Mouse (Mus musculus) spleen, postnatal 4 days (tissue): Measurements from ENCODE around the gene Gm12166.
A peak's percentile ranks its signal among the peaks of the same experiment; 100 is the strongest.
"Not testable (repeated sequence)": the region's sequence is repeated elsewhere in the genome, so short reads cannot be mapped to it uniquely, and the experiment has no call there.

ENCODE experiments used
- DNase-seq, 2 experiments: peaks; one replicate each; pipeline ENCODE4 v3.0.0; 2022; ENCODE audit warnings: low spot score in 2 of 2

The Gm12166 gene

DNA sequence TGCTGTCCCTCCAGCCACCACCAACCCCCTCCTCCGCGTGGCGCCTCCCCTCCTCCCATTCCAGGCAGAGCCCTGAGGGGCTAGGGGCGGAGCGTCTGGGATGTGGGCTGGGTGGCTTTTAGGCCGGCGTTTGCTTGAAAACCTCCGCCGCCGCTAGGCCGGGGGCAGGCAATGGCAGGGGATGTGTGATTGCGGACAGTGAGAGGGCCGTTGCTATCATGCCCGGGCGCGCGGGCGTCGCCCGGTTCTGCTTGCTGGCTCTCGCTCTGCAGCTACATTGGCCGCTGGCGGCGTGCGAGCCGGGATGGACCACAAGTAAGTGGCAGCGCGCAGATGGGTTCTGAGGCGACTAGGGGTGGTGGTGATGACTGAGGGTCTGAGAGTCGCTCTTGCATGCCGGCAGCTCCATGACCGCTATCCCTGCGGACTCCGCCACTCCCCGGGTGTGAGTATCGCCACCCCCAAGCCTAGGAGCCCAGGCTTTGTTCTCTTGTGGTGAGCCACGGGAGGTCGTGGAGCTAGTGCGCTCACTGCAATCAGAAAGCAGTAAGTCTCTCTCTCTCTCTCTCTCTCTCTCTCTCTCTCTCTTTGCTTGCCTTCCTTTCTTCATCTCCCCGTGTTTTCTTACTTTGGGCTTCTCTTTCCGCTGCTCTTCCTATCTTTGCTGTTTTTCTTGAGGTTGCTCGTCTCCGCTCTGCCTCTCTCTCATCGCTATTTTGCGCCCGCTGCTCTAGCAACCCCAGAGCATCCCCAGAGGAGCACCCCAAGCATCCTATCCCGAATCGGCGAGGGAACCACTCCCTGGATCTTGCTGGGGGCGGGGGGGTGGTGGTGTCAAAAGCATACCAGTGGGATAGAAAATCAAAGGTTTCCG lies 4.0 kb upstream of the Gm12166 start, which contains the start of gene Adam19:
TSS of gene Adam19 (plus strand) at position 97 of the 874 bp plus-strand sequence.
- DNase-seq = peak; percentile 63 to 84

GRCm38 (mm10) chr11:46054911-46055895 lies 3.1 kb upstream of the Gm12166 start:
- no peak for DNase-seq

GRCm38 (mm10) chr11:46054311-46054710 lies 2.2 kb upstream of the Gm12166 start:
- DNase-seq = no peak

- DNase-seq = not testable (repeated sequence)
Observed at GRCm38 (mm10) chr11:46053457-46053856, 1.3 kb upstream of the Gm12166 start.

DNA sequence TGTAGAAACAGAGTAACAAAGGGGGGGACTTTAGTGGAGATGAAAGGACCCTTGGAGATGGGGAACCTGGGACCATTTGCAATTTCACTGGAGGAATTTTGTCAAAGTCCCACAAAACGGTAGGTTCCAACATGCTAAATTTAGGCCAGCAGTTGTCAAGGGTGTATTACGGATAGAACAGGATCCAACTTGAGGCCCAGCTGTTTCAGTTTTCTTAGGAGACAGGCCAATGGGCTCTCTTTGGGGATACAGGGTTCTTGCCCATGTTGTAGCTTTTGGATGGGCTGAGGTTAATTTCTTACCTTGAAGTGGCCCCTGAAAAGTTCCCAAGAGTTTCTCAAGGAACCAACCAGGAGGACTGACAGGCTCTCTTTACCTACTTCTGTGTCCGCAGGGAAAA lies 4.9 kb downstream of the Gm12166 start:
- DNase-seq = no peak

DNA sequence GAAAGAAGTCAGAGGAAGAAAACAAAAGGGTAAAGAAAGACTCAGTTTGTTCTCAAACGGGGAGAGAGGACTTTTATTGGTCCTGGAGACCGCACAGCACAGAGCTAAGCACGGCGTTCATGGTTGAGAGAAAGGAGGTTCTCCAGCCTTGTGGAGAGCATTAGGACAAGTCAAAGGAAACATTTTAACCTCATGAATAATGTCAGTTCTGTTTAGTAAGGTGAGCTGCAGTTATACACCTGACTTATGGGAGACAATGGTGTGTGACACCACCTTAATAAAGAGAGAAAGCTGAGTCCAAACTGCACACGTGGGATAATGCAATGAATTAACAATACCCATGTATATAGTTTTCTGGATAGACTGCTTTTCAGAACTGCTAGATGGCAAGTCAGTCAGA lies 7.3 kb downstream of the Gm12166 start:
- DNase-seq = no peak

DNA sequence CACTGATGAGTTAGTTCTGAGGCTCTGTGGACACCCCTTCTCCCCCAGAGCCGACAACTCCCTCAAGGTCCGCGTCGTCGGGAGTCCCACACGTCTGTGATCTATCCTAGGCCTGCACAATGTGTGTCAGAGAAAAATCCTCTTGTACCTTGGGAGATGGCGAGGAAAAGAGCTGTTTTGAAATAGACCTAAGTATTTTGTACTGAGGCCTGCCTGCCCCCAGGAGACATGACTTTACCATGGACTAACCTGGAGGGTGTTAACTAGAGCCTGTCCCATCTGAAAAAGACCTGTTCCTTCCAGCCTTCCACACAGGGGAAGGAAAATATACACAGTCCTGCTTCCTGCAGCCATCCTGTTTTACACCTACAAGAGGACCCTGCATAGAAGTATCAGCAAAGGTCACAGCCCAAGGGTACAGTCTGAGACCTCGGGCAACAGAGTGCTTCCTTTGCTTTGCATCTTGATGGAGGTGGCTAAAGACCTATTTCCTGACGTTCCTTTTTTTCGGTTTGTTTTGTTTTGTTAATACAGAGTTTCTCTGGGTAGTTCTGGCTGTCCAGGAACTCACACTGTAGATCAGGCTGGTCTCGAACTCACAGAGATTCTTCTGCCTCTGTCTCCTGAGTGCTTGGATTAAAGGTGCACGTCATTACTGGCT lies 10.4 kb downstream of the Gm12166 start:
- no peak for DNase-seq

DNA sequence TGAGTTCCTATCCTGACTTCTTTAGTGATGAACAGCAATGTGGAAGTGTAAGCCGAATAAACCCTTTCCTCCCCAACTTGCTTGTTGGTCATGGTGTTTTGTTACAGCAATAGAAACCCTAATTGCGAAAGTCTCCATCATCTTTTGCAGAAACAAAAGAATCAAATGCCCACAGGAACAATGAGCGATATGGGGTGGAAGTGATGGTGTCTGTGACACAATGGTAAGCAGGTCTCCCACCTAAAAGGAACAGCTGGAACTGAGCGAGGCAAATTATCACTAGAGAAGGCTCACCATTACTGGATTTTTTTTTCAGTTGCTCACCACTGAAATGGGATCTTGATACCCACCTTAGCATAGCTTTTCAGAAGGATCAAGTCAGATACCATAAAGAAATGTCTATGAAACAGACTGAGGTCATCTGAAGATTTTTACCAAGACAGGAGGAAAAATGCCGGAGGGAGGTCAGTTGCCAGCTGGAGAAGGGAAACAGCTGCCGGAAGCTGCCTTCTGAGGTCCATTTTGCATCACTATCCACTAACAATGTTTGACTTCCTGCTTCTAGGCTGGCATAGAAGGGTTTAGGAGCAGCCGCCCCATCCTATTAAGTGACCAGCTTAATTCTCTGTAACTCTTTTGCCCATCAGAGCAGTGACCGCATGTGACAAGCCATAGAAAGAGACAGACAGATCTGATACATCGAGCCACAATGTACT lies 11.1 kb downstream of the Gm12166 start:
- no peak for DNase-seq

DNA sequence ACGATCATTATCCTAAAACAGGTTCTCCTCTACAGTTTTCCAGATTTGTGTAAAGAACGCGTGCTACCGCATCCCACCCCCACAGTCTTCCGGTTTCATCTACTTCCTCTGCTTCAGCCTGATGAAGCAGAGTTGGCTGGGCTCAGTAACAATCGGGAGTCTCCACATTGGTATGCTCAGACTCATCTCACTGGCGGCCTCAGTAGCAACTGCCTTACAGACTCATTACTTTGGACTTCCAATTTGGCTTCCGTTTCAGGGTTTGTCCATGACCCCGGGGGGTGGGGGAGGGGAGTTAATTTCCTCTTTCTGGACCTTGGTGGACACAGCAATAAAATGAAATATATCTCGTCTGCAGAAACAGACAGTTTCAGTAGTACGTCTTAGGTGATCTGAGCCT lies 12.8 kb downstream of the Gm12166 start:
- DNase-seq = no peak

DNA sequence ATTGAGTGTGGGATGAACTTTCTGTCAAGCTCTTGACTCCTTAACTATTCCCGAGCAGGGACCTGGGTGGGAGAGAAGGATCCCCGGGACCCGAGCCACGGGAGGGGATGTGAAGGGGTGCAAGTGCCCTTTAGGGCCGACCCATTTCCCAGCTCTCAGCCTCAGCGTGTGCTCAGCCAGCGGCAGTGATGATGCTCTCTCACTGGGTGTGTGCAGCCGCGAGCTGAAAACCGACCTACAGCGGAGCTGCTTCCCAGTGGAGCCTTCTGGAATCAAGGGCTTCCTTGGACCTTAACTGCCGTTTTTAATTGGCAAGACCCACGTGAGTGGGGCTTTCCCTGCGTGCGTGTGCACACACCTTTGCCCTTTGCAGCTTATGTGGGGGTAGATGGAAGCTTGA lies 13.2 kb downstream of the Gm12166 start:
- no peak for DNase-seq

- DNase-seq = no peak
Observed at GRCm38 (mm10) chr11:46036374-46036773, 15.7 kb downstream of the Gm12166 start.

- DNase-seq = no peak
Observed at GRCm38 (mm10) chr11:46032956-46033355, 19.2 kb downstream of the Gm12166 start.

DNA sequence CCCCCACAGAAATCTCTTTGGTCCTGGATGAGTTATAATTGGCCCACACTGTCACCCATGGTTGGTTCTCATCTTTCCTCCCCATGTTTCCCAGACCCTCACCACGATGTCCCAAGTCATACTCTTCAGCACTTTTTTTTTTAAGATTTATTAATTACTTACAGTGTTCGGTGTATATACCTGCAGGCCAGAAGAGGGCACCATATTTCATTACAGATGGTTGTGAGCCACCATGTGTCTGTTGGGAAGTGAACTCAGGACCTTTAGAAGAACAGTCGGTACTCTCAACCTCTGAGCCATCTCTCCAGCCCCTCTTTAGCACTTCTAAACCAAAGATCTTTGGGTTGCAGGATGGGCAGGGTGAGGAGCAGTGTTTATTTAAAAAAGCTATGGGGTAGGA lies 20.7 kb downstream of the Gm12166 start:
- DNase-seq = no peak

DNA sequence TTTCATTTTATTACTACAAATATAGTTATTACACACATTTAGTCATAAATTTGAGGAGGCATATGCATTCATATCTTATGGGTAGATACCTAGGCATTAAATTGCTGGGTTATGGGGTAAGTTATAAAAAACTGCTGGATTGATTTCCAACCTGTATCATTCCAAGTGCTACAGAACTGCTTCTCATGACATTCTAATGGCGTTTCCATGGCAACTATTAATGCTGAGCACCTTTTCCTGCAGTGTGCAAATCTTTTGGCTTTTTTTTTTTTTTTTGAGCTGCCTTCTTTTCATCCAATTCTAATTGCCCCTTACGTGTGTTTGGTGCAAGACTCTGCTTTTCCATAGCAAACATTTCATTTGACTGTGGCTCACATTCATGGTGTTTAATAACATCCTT lies 22.1 kb downstream of the Gm12166 start:
- no peak for DNase-seq

DNA sequence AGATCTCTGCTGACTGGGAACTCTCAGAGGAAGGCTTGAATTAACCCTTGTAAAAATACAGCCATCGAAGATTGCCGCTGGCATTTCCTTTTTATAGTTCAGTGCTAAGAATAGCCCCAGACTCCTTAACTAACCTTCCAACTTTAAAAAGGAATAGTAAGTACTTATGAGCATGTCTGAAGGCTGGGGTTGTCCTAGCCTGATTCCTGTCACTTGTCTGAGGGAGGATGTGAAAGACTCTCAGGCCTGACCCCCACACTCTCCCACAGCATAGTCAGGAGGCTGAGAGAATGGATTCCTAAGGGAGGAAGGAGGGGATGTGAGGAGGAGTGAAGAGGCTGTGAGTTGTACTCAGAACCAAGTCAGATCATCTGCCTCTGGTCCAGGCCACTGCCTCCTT lies 22.6 kb downstream of the Gm12166 start:
- no peak for DNase-seq

- DNase-seq = no peak
Observed at GRCm38 (mm10) chr11:46027952-46028814, 23.9 kb downstream of the Gm12166 start.

- no peak for DNase-seq
Observed at GRCm38 (mm10) chr11:46025962-46026392, 26.1 kb downstream of the Gm12166 start.

- no peak for DNase-seq
Observed at GRCm38 (mm10) chr11:46022983-46023382, 29.1 kb downstream of the Gm12166 start.

GRCm38 (mm10) chr11:46021850-46022249 lies 30.3 kb downstream of the Gm12166 start:
- no peak for DNase-seq

- no peak for DNase-seq
Observed at GRCm38 (mm10) chr11:46020246-46020645, 31.9 kb downstream of the Gm12166 start.
